Mouse (Mus musculus): Measurements from ENCODE around the gene Phip. TPM values are rescaled to one million over a fixed set of nuclear protein-coding genes. Genes with fewer than 3 reads are reported as not detected.

Gene Phip
- total RNA-seq (2021), result 10 to 100 TPM; 25.5 to 31.3 TPM
- long read RNA-seq, experiment 1, full-length matches to known transcripts, result 1 of 5 reads
- long read RNA-seq, experiment 1, partial matches to known transcripts, result 2 of 5 reads
- long read RNA-seq, experiment 1, other reads (novel, unspliced or antisense), result 2 of 5 reads
- long read RNA-seq, experiment 2, result 0 reads

GRCm38 (mm10) chr9:82975342-82976215 is at the start of gene Phip:
Phip (minus strand) TSS chr9:82975516.
- peak; percentile 95 to 96 for DNase-seq

- peak; percentile 26 for DNase-seq
Measured at GRCm38 (mm10) chr9:83023724-83024123, 48.4 kb upstream of the Phip start.

GRCm38 (mm10) chr9:83014516-83014915 is 39.2 kb upstream of the Phip start:
- no peak for DNase-seq

GRCm38 (mm10) chr9:83008306-83008705 is 33.0 kb upstream of the Phip start:
- DNase-seq, result no peak

- no peak for DNase-seq
Measured at GRCm38 (mm10) chr9:83001342-83001741, 26.0 kb upstream of the Phip start.

GRCm38 (mm10) chr9:82997765-82998500 is 22.6 kb upstream of the Phip start:
- DNase-seq, result no peak

- DNase-seq, result peak; percentile 17 to 54
Measured at GRCm38 (mm10) chr9:82976936-82977335, 1.6 kb upstream of the Phip start.

- no peak for DNase-seq
Measured at GRCm38 (mm10) chr9:82976219-82976618, 903 bp upstream of the Phip start.

- no peak for DNase-seq
Measured at GRCm38 (mm10) chr9:82974962-82975341, 364 bp downstream of the Phip start.

GRCm38 (mm10) chr9:82974187-82974861 is 992 bp downstream of the Phip start:
- peak; percentile 85 to 91 for DNase-seq

GRCm38 (mm10) chr9:82973321-82973892 is 1.9 kb downstream of the Phip start:
- peak in 1 of 2 experiments; percentile 58 for DNase-seq

GRCm38 (mm10) chr9:82971433-82971832 is 3.9 kb downstream of the Phip start:
- peak; percentile 28 to 36 for DNase-seq

GRCm38 (mm10) chr9:82967076-82967621 is 8.2 kb downstream of the Phip start:
- peak; percentile 60 to 61 for DNase-seq

GRCm38 (mm10) chr9:82963981-82964380 is 11.3 kb downstream of the Phip start:
- no peak for DNase-seq

GRCm38 (mm10) chr9:82961352-82961751 is 14.0 kb downstream of the Phip start:
- no peak for DNase-seq

GRCm38 (mm10) chr9:82955267-82955666 is 20.0 kb downstream of the Phip start:
- DNase-seq, result no peak

GRCm38 (mm10) chr9:82952330-82952729 is 23.0 kb downstream of the Phip start:
- no peak for DNase-seq

- DNase-seq, result no peak
Measured at GRCm38 (mm10) chr9:82951435-82952004, 23.8 kb downstream of the Phip start.

GRCm38 (mm10) chr9:82907246-82907645 is 68.1 kb downstream of the Phip start:
- no peak for DNase-seq

GRCm38 (mm10) chr9:82888645-82889044 is 86.7 kb downstream of the Phip start:
- DNase-seq, result peak; percentile 14 to 22

GRCm38 (mm10) chr9:82884177-82884576 is 91.1 kb downstream of the Phip start:
- no peak for DNase-seq

Measured in heart, adult 18-20 months (tissue).